Mouse (Mus musculus): ENCODE results near the gene Vps8. TPM values are rescaled to one million over a fixed set of nuclear protein-coding genes. Genes with fewer than 3 reads are reported as not detected.

The Vps8 gene
- total and polyA plus RNA-seq, 3 experiments: 13.6 to 17.6 (median 15.9) TPM

DNA sequence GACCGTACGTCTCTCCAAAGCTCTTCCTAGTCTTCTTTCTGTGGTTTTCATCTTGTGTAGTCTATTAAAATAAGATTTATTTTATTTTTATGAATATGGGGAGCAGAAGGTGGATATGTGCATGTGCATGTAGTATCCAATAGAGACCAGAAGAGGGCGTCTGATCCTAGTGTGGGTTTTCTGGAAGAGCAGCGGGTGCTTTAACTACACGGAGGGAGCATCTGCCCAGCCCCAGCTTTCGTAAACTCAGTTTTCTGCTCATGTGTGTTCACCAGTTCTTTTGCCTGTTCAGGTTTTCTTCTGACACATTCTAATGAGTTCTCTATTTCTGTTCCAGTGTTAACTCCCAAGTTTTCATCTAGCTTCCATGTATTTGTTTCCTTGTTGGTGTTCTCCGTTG is 192.9 kb downstream of the Vps8 start:
- peaks cover 4% of the 10 kb centered on the region for H3K9me3 ChIP-seq (replicated peaks; ENCODE audit: low read length)
- no peak overlapping the region for H3K27ac ChIP-seq (ENCODE audit: insufficient read depth, low read depth)
- H3K36me3 ChIP-seq (replicated peaks in 1 of 2; ENCODE audit: control insufficient read depth in 1 of 2, insufficient read depth in 1 of 2, low read length in 1 of 2): peaks cover 0 to 16% of the 10 kb centered on the region in 2 experiments
- H3K4me1 ChIP-seq (ENCODE audit: control insufficient read depth in 1 of 2, insufficient read depth in 2 of 2): peaks cover 5 to 48% of the 10 kb centered on the region in 2 experiments
- dilution Hi-C loops (cut with MboI; ENCODE audit: extremely low pct_ligation_motif_present, extremely low pct_unique_long_range_greater_than_20kb, low sequenced_read_pairs) (no loop called here), in situ Hi-C loops (cut with MboI; ENCODE audit: low pct_ligation_motif_present, low pct_unique_long_range_greater_than_20kb, low sequenced_read_pairs) (loop anchor here (5.0 kb wide), 2 partner anchors 116 to 124 kb away; no protein-coding TSS in a partner anchor)
- no peaks in the 10 kb centered on the region for H3K27me3 ChIP-seq (replicated peaks)
- TF ChIP-seq MAFK (IDR thresholded peaks at IDR 0.05; ENCODE audit: insufficient replicate concordance, low read length) (no peak), TBP (conservative IDR thresholded peaks at IDR 0.05; ENCODE audit: low read depth, low read length) (no peak), HCFC1 (IDR thresholded peaks at IDR 0.05; ENCODE audit: low read depth, low read length) (no peak), MAZ (IDR thresholded peaks at IDR 0.05; ENCODE audit: low read depth, low read length) (no peak), ZC3H11A (IDR thresholded peaks at IDR 0.05; ENCODE audit: low read depth, low read length) (peak; percentile 77), PAX5 (IDR thresholded peaks at IDR 0.05; ENCODE audit: low read length) (no peak), JUN (IDR thresholded peaks at IDR 0.05; ENCODE audit: insufficient read depth, low read depth, low read length) (no peak), SMC3 (IDR thresholded peaks at IDR 0.05; ENCODE audit: low read depth, low read length) (peak; percentile 91), SIN3A (IDR thresholded peaks at IDR 0.05; ENCODE audit: low read length) (0 out of 2 replicates have a peak, but pooled peaks have one; percentile 27), MYC (IDR thresholded peaks at IDR 0.05; ENCODE audit: low read depth, low read length) (peak; percentile 66; the same call in 1 of the 2 replicates), E2F4 (IDR thresholded peaks at IDR 0.05; ENCODE audit: insufficient replicate concordance, low read depth, low read length) (no peak), NRF1 (IDR thresholded peaks at IDR 0.05; ENCODE audit: low read depth, low read length) (no peak), RAD21 (IDR thresholded peaks at IDR 0.05; ENCODE audit: low read depth, low read length) (peak; percentile 83), ETS1 (conservative IDR thresholded peaks at IDR 0.05; ENCODE audit: low read depth, low read length) (0 out of 2 replicates have a peak, but pooled peaks have one; percentile 0), TCF12 (IDR thresholded peaks at IDR 0.05; ENCODE audit: low read depth, low read length) (no peak), UBTF (IDR thresholded peaks at IDR 0.05; ENCODE audit: low read depth, low read length) (no peak), USF1 (IDR thresholded peaks at IDR 0.05; ENCODE audit: low read depth, low read length) (no peak), JUND (conservative IDR thresholded peaks at IDR 0.05; ENCODE audit: low read depth, low read length) (no peak), IRF4 (IDR thresholded peaks at IDR 0.05; ENCODE audit: low read depth, low read length) (peak; percentile 24; the same call in 1 of the 2 replicates), KAT2A (IDR thresholded peaks at IDR 0.05; ENCODE audit: insufficient replicate concordance, low read length) (no peak), POLR2AphosphoS2 (IDR thresholded peaks at IDR 0.05; ENCODE audit: low read depth, low read length) (no peak), EP300 (IDR thresholded peaks at IDR 0.05; ENCODE audit: low read length) (no peak), CTCF (conservative IDR thresholded peaks at IDR 0.05 in 1 of 2, IDR thresholded peaks at IDR 0.05 in 1 of 2; ENCODE audit: low read depth in 2 of 2, low read length in 2 of 2) (peak; percentile 86 to 89), ELF1 (IDR thresholded peaks at IDR 0.05; ENCODE audit: low read depth, low read length) (no peak), POLR2A (IDR thresholded peaks at IDR 0.05; ENCODE audit: low read depth, low read length) (no peak), BHLHE40 (IDR thresholded peaks at IDR 0.05; ENCODE audit: low read depth, low read length) (no peak), CHD1 (IDR thresholded peaks at IDR 0.05; ENCODE audit: low read depth, low read length) (no peak), RCOR1 (conservative IDR thresholded peaks at IDR 0.05; ENCODE audit: low read depth, low read length) (no peak)
- no peaks in the 10 kb centered on the region for H3K79me2 ChIP-seq (replicated peaks; ENCODE audit: control insufficient read depth, extremely low read depth, insufficient read depth, poor library complexity, severe bottlenecking)
- H3K4me2 ChIP-seq (ENCODE audit: insufficient read depth, low read depth, poor library complexity, severe bottlenecking): peak overlapping the region; percentile 3; the same call in 1 of the 2 replicates
- peak; percentile 69 for DNase-seq (ENCODE audit: extremely low read depth)
- no peak overlapping the region for H3K4me3 ChIP-seq (replicated peaks in 1 of 3; ENCODE audit: low read depth in 2 of 3, low read length in 2 of 3, poor library complexity in 1 of 3)
- no peak overlapping the region for H3K9ac ChIP-seq (ENCODE audit: insufficient read depth, low read depth)

Measured in CH12.LX (cell line).